Mouse (Mus musculus) C2C12 (cell line): ENCODE results near the gene Bysl.

Source experiments
- CEBPB ChIP-seq: IDR thresholded peaks from one replicate; pipeline ENCODE4 v1.6.1; 2011; ENCODE audit warnings: low read depth, mild to moderate bottlenecking, control low read depth, moderate library complexity
- CTCF ChIP-seq: IDR thresholded peaks from one replicate; pipeline ENCODE4 v1.5.1; 2011; ENCODE audit not compliant: control insufficient read depth, insufficient read depth, insufficient read length
- MYOD1 ChIP-seq: IDR thresholded peaks from one replicate; pipeline ENCODE4 v1.6.1; 2011; ENCODE audit warnings: low read depth; ENCODE audit not compliant: control insufficient read depth, insufficient read length
- USF1 ChIP-seq: IDR thresholded peaks from one replicate; pipeline ENCODE4 v1.6.1; 2011; ENCODE audit warnings: low read depth, mild to moderate bottlenecking, control low read depth, moderate library complexity

DNA sequence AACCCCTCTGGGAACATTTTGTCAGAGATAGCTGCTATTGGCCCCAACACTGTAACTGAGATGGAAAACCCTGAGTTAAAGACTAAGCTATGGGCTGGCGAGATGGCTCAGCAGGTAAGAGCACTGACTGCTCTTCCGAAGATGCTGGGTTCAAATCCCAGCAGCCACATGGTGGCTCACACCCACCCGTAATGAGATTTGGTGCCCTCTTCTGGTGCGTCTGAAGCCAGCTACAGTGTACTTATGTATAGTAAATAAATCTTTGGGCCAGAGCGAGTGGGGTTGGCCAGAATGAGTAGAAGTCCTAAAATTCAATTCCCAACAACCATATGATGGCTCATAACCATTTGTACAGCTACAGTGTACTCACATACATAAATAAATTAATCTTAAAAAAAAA, 5.1 kb downstream of the Bysl start:
- no peak for TF ChIP-seq MYOD1
- no peak for TF ChIP-seq CTCF
- no peak for TF ChIP-seq USF1
- TF ChIP-seq CEBPB = no peak
